Mouse (Mus musculus): ENCODE measurements around the gene E330009J07Rik. TPM values are rescaled to one million over a fixed set of nuclear protein-coding genes. Genes with fewer than 3 reads are reported as not detected.

E330009J07Rik gene
- polyA plus RNA-seq, 1 experiment from 2014 or later, result 13.1 TPM

DNA sequence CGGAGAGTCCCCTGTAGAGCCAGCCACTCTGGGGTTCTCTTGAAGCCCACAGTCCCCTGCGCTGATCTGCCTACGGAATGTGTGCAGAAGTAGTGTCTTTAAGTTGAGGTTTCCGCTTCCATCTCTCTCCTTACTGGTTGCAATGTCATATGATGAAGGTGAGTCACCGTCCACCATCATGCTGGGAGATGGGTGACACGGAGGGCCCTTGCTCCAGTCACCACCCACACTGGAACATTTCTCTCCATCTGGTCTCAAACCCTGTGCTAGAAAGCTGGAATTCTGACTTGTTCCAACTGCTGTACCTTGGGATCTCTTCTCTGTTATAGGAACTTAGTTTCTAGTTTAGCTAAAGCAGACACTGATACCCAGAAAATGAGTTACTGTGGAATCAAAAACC is 14.8 kb downstream of the E330009J07Rik start:
- no peak overlapping the region for H3K27ac ChIP-seq (ENCODE audit: low read depth, low read length)
- DNase-seq (ENCODE audit: low spot score, missing footprints) (no peak), ATAC-seq (ENCODE audit: low FRiP score) (no peak)
- no peak overlapping the region for H3K4me2 ChIP-seq
- WGBS, result 95% methylated on average over 6 of the region's 6 CpGs
- no peak overlapping the region for H3K9ac ChIP-seq (ENCODE audit: low read length)
- H3K4me3 ChIP-seq (ENCODE audit: low read depth, low read length), result no peak overlapping the region
- no peaks in the 10 kb centered on the region for H3K4me1 ChIP-seq (ENCODE audit: control insufficient read depth, insufficient read depth, low read length)
- H3K36me3 ChIP-seq (ENCODE audit: control insufficient read depth, insufficient read depth, low read length), result no peaks in the 10 kb centered on the region
- H3K27me3 ChIP-seq (ENCODE audit: control insufficient read depth, insufficient read depth, low read length), result no peaks in the 10 kb centered on the region
- no peaks in the 10 kb centered on the region for H3K9me3 ChIP-seq (ENCODE audit: control insufficient read depth, low read length)

DNA sequence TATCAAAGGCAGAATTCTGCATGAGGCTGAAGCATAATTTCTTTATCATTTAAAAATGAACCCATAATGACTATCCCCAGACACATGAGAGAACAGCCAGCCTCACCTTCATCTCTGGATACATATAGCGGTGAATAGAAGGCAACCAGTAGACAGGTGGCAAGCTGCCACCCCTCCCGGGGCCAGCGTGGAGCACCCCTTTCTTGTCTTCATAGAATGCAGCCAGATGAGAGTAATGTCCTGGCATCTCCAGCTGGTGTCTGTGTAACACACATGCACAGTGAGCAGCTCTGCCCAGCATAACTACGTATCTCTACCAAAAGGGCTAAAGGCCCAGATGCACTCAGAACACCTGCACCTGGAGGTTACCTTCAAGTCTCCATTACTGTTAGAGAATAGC is 17.5 kb downstream of the E330009J07Rik start:
- no peak overlapping the region for H3K9ac ChIP-seq (ENCODE audit: low read length)
- H3K4me1 ChIP-seq (ENCODE audit: control insufficient read depth, insufficient read depth, low read length), result no peaks in the 10 kb centered on the region
- WGBS, result 94% methylated on average over 4 of the region's 4 CpGs
- no peak overlapping the region for H3K4me2 ChIP-seq
- ATAC-seq (ENCODE audit: low FRiP score) (no peak), DNase-seq (ENCODE audit: low spot score, missing footprints) (no peak)
- no peaks in the 10 kb centered on the region for H3K27me3 ChIP-seq (ENCODE audit: control insufficient read depth, insufficient read depth, low read length)
- H3K4me3 ChIP-seq (ENCODE audit: low read depth, low read length), result no peak overlapping the region
- H3K36me3 ChIP-seq (ENCODE audit: control insufficient read depth, insufficient read depth, low read length), result no peaks in the 10 kb centered on the region
- no peaks in the 10 kb centered on the region for H3K9me3 ChIP-seq (ENCODE audit: control insufficient read depth, low read length)
- no peak overlapping the region for H3K27ac ChIP-seq (ENCODE audit: low read depth, low read length)

DNA sequence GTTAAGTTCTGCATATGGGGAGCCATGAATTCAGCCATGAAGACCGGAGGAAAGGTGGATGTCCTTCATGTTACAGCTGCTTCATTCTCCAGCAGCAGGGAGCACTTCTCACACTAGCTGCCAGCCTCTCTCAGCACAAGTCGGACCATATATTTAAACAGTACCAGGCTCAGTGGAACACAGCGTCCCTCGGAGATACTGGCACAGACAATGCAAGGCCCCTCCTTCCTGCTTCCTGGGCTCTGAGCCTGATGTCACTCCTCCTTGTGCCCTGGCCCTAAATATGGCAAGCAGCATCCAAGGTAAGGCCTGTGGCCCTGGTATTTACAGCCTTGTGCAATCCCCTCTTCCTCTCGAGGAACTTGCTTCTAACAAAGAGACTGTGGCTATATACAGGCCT is 20.1 kb downstream of the E330009J07Rik start:
- H3K27me3 ChIP-seq (ENCODE audit: control insufficient read depth, insufficient read depth, low read length), result no peaks in the 10 kb centered on the region
- H3K4me1 ChIP-seq (ENCODE audit: control insufficient read depth, insufficient read depth, low read length), result no peaks in the 10 kb centered on the region
- no peak for DNase-seq (ENCODE audit: low spot score, missing footprints)
- WGBS, result 84% methylated on average over 5 of the region's 5 CpGs
- H3K36me3 ChIP-seq (ENCODE audit: control insufficient read depth, insufficient read depth, low read length), result no peaks in the 10 kb centered on the region
- no peak overlapping the region for H3K27ac ChIP-seq (ENCODE audit: low read depth, low read length)
- H3K9ac ChIP-seq (ENCODE audit: low read length), result no peak overlapping the region
- H3K9me3 ChIP-seq (ENCODE audit: control insufficient read depth, low read length), result no peaks in the 10 kb centered on the region
- no peak for ATAC-seq (ENCODE audit: low FRiP score)
- no peak overlapping the region for H3K4me3 ChIP-seq (ENCODE audit: low read depth, low read length)
- no peak overlapping the region for H3K4me2 ChIP-seq

- Histone ChIP-seq H3K27ac (ENCODE audit: low read depth, low read length) (no peak overlapping the region), H3K4me1 (ENCODE audit: control insufficient read depth, insufficient read depth, low read length) (no peaks in the 10 kb centered on the region), H3K27me3 (ENCODE audit: control insufficient read depth, insufficient read depth, low read length) (no peaks in the 10 kb centered on the region), H3K4me2 (no peak overlapping the region), H3K4me3 (ENCODE audit: low read depth, low read length) (no peak overlapping the region), H3K9ac (ENCODE audit: low read length) (no peak overlapping the region), H3K9me3 (ENCODE audit: control insufficient read depth, low read length) (no peaks in the 10 kb centered on the region), H3K36me3 (ENCODE audit: control insufficient read depth, insufficient read depth, low read length) (no peaks in the 10 kb centered on the region)
- no peak for DNase-seq (ENCODE audit: low spot score, missing footprints)
- 93% methylated on average over 3 of the region's 3 CpGs for WGBS
- no peak for ATAC-seq (ENCODE audit: low FRiP score)
These were observed 22.4 kb downstream of the E330009J07Rik start for GRCm38 (mm10) chr6:40413565-40413964.

- Histone ChIP-seq H3K36me3 (ENCODE audit: control insufficient read depth, insufficient read depth, low read length) (no peaks in the 10 kb centered on the region), H3K4me3 (ENCODE audit: low read depth, low read length) (no peak overlapping the region), H3K4me2 (no peak overlapping the region), H3K9ac (ENCODE audit: low read length) (no peak overlapping the region), H3K27me3 (ENCODE audit: control insufficient read depth, insufficient read depth, low read length) (no peaks in the 10 kb centered on the region), H3K4me1 (ENCODE audit: control insufficient read depth, insufficient read depth, low read length) (no peaks in the 10 kb centered on the region), H3K27ac (ENCODE audit: low read depth, low read length) (no peak overlapping the region), H3K9me3 (ENCODE audit: control insufficient read depth, low read length) (no peaks in the 10 kb centered on the region)
- WGBS, result 88% methylated on average over 5 of the region's 5 CpGs
- ATAC-seq (ENCODE audit: low FRiP score) (no peak), DNase-seq (ENCODE audit: low spot score, missing footprints) (no peak)
These were observed 22.9 kb downstream of the E330009J07Rik start for GRCm38 (mm10) chr6:40413046-40413445.

DNA sequence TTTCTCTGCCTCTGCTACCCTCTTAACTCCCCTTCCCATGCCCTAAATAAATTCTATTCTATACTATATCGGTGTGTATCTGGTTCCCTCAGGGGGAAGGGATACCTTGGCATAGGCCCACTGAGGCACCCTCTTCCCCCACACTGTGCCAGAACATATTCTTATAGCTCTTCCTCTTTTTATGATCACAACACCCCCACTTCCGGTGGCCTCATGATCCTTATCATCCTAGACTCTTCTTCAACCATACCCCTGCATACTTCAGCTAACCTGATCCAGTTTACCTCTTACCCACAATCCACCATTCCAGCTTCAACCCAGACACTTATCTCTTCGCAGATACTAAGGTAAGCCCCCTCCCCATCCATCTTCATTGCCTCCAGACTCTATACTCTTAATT is 24.9 kb downstream of the E330009J07Rik start:
- 0 out of 2 replicates have a peak, but pooled peaks cover 2% of the 10 kb centered on the region for H3K36me3 ChIP-seq (ENCODE audit: control insufficient read depth, insufficient read depth, low read length)
- no peaks in the 10 kb centered on the region for H3K9me3 ChIP-seq (ENCODE audit: control insufficient read depth, low read length)
- DNase-seq (ENCODE audit: low spot score, missing footprints), result no peak
- H3K4me3 ChIP-seq (ENCODE audit: low read depth, low read length), result no peak overlapping the region
- WGBS, result 94% methylated on average over 3 of the region's 3 CpGs
- H3K4me1 ChIP-seq (ENCODE audit: control insufficient read depth, insufficient read depth, low read length), result no peaks in the 10 kb centered on the region
- H3K27me3 ChIP-seq (ENCODE audit: control insufficient read depth, insufficient read depth, low read length), result no peaks in the 10 kb centered on the region
- no peak overlapping the region for H3K4me2 ChIP-seq
- no peak for ATAC-seq (ENCODE audit: low FRiP score)
- no peak overlapping the region for H3K9ac ChIP-seq (ENCODE audit: low read length)
- H3K27ac ChIP-seq (ENCODE audit: low read depth, low read length), result no peak overlapping the region

- Histone ChIP-seq H3K4me1 (ENCODE audit: control insufficient read depth, insufficient read depth, low read length) (no peaks in the 10 kb centered on the region), H3K27ac (ENCODE audit: low read depth, low read length) (no peak overlapping the region), H3K4me3 (ENCODE audit: low read depth, low read length) (no peak overlapping the region), H3K4me2 (no peak overlapping the region), H3K9me3 (ENCODE audit: control insufficient read depth, low read length) (no peaks in the 10 kb centered on the region), H3K36me3 (ENCODE audit: control insufficient read depth, insufficient read depth, low read length) (peaks cover 11% of the 10 kb centered on the region; the same call in 1 of the 2 replicates), H3K9ac (ENCODE audit: low read length) (no peak overlapping the region), H3K27me3 (ENCODE audit: control insufficient read depth, insufficient read depth, low read length) (no peaks in the 10 kb centered on the region)
- DNase-seq (ENCODE audit: low spot score, missing footprints) (no peak), ATAC-seq (ENCODE audit: low FRiP score) (no peak)
- 91% methylated on average over 4 of the region's 4 CpGs for WGBS
These were observed 32.2 kb downstream of the E330009J07Rik start for GRCm38 (mm10) chr6:40403640-40404285.

DNA sequence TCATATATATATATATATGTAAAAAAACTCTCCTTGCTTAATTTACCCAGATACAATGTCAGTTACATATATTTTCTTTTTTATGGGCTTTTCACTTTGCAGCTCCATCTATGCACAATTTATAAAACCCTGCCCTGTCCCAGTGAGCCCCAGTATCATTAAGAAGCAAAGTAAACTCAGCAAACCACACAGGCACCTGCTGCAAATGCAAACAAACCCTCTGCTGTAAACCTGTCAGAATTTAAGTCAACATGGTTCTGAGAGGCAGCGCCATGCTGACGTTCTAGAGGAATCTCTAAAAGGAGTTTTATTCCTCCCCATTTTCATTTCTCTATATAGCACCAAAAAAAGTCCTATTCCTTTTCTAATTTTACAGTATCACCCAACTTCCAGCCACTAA is 33.9 kb downstream of the E330009J07Rik start:
- no peak for ATAC-seq (ENCODE audit: low FRiP score)
- no peak overlapping the region for H3K27ac ChIP-seq (ENCODE audit: low read depth, low read length)
- no peaks in the 10 kb centered on the region for H3K4me1 ChIP-seq (ENCODE audit: control insufficient read depth, insufficient read depth, low read length)
- peaks cover 11% of the 10 kb centered on the region; the same call in 1 of the 2 replicates for H3K36me3 ChIP-seq (ENCODE audit: control insufficient read depth, insufficient read depth, low read length)
- H3K9me3 ChIP-seq (ENCODE audit: control insufficient read depth, low read length), result no peaks in the 10 kb centered on the region
- H3K27me3 ChIP-seq (ENCODE audit: control insufficient read depth, insufficient read depth, low read length), result no peaks in the 10 kb centered on the region
- H3K4me3 ChIP-seq (ENCODE audit: low read depth, low read length), result no peak overlapping the region
- 94% methylated on average over 2 of the region's 2 CpGs for WGBS
- DNase-seq (ENCODE audit: low spot score, missing footprints), result no peak
- no peak overlapping the region for H3K4me2 ChIP-seq
- no peak overlapping the region for H3K9ac ChIP-seq (ENCODE audit: low read length)

GRCm38 (mm10) chr6:40393213-40393612 is 42.7 kb downstream of the E330009J07Rik start:
- DNase-seq (ENCODE audit: low spot score, missing footprints) (peak; percentile 96), ATAC-seq (ENCODE audit: low FRiP score) (peak; percentile 95)
- no peaks in the 10 kb centered on the region for H3K27me3 ChIP-seq (ENCODE audit: control insufficient read depth, insufficient read depth, low read length)
- no peak overlapping the region for H3K27ac ChIP-seq (ENCODE audit: low read depth, low read length)
- H3K4me3 ChIP-seq (ENCODE audit: low read depth, low read length), result no peak overlapping the region
- peaks cover 2% of the 10 kb centered on the region; the same call in 1 of the 2 replicates for H3K36me3 ChIP-seq (ENCODE audit: control insufficient read depth, insufficient read depth, low read length)
- no peak overlapping the region for H3K9ac ChIP-seq (ENCODE audit: low read length)
- WGBS, result 13% methylated on average over 3 of the region's 3 CpGs
- H3K9me3 ChIP-seq (ENCODE audit: control insufficient read depth, low read length), result no peaks in the 10 kb centered on the region
- no peak overlapping the region for H3K4me2 ChIP-seq
- H3K4me1 ChIP-seq (ENCODE audit: control insufficient read depth, insufficient read depth, low read length), result no peaks in the 10 kb centered on the region

Measured in midbrain, embryonic 11.5 days (tissue).